Mouse (Mus musculus) embryonic facial prominence, embryonic 11.5 days (tissue): ENCODE results near the gene Clk2. TPM values are rescaled to one million over a fixed set of nuclear protein-coding genes. Genes with fewer than 3 reads are reported as not detected.

Experiments used
- ATAC-seq: fragments of 200-750 bp; cut with Nextera tagmentation; replicated peaks from 2 replicates; pipeline ENCODE4 v1.8.0; 2017; ENCODE audit warnings: low read depth; ENCODE audit not compliant: insufficient number of reproducible peaks, low FRiP score, low TSS enrichment
- DNase-seq: peaks from one replicate; pipeline ENCODE4 v3.0.0-alpha.2; 2015; ENCODE audit warnings: low spot score
- H3K27ac ChIP-seq: fragments of 300-500 bp; sonication (generic); replicated peaks from 2 replicates; pipeline ENCODE4 v1.5.1; 2014; ENCODE audit warnings: mild to moderate bottlenecking, low read depth, low read length, control low read depth
- H3K27me3 ChIP-seq: fragments of 300-500 bp; sonication (generic); 2 replicates; pipeline ENCODE4 v1.6.1; 2014; ENCODE audit warnings: mild to moderate bottlenecking, low read length, moderate library complexity, mixed read lengths; ENCODE audit not compliant: control insufficient read depth, insufficient read depth
- H3K36me3 ChIP-seq: fragments of 300-500 bp; sonication (generic); replicated peaks from 2 replicates; pipeline ENCODE4 v1.6.1; 2014; ENCODE audit warnings: low read depth, mild to moderate bottlenecking, low read length, moderate library complexity, mixed read lengths; ENCODE audit not compliant: control insufficient read depth, insufficient read depth
- H3K4me1 ChIP-seq: fragments of 300-500 bp; sonication (generic); 2 replicates; pipeline ENCODE4 v1.6.1; 2014; ENCODE audit warnings: low read length, mixed read lengths; ENCODE audit not compliant: control insufficient read depth, insufficient read depth
- H3K4me2 ChIP-seq: fragments of 300-500 bp; sonication (generic); 2 replicates; pipeline ENCODE4 v1.6.1; 2014; ENCODE audit warnings: low read depth, mild to moderate bottlenecking, control low read depth, low read length, moderate library complexity
- H3K4me3 ChIP-seq: fragments of 300-500 bp; sonication (generic); 2 replicates; pipeline ENCODE4 v1.5.1; 2014; ENCODE audit warnings: low read depth, low read length, control low read depth
- H3K9ac ChIP-seq: fragments of 300-500 bp; sonication (generic); replicated peaks from 2 replicates; pipeline ENCODE4 v1.6.1; 2014; ENCODE audit warnings: mild to moderate bottlenecking, control low read depth, low read length
- H3K9me3 ChIP-seq: fragments of 300-500 bp; sonication (generic); replicated peaks from 2 replicates; pipeline ENCODE4 v1.6.1; 2016; ENCODE audit warnings: mild to moderate bottlenecking, low read length, inconsistent platforms, mixed read lengths; ENCODE audit not compliant: control insufficient read depth
- WGBS: fragments of 180-500 bp; shearing (Covaris S2); extraction: QIAGEN DNeasy Blood & Tissue Kit; methylation state at CpG from one replicate; pipeline ENCODE4 v1.1.7; 2014; 5-methylcytosine and 5-hydroxymethylcytosine counted together
- polyA plus RNA-seq: library from polyadenylated mRNA; unstranded; fragments of >200 nt; fragmentation: Nextera tagmentation; extraction: Ambion mirVana; gene quantifications from 2 replicates; pipeline ENCODE4 v1.2.1, GENCODE M21; 2014

Clk2 gene
- 28.2 and 28.5 TPM in 2 replicates for polyA plus RNA-seq

GRCm38 (mm10) chr3:89164506-89165267 lies at the start of gene Clk2:
TSS of gene Clk2 (plus strand) at chr3:89164795.
- H3K9me3 ChIP-seq = no peaks in the 10 kb centered on the region
- H3K27ac ChIP-seq = peak within 1 kb of the TSS; percentile 90
- peak within 1 kb of the TSS; percentile 93 for H3K9ac ChIP-seq
- ATAC-seq (peak; percentile 96), DNase-seq (peak; percentile 96)
- H3K36me3 ChIP-seq = peaks cover 14% of the 10 kb centered on the region
- no peaks in the 10 kb centered on the region; the same call in 1 of the 2 replicates for H3K27me3 ChIP-seq
- H3K4me3 ChIP-seq = peak within 1 kb of the TSS; percentile 78
- H3K4me2 ChIP-seq = peak within 1 kb of the TSS; percentile 63
- under 1% methylated on average over 67 of the region's 79 CpGs for WGBS
- H3K4me1 ChIP-seq = peaks cover 2% of the 10 kb centered on the region; the same call in 1 of the 2 replicates

- Histone ChIP-seq H3K9me3 (no peaks in the 10 kb centered on the region), H3K36me3 (no peaks in the 10 kb centered on the region), H3K27ac (no peak overlapping the region), H3K4me1 (no peaks in the 10 kb centered on the region), H3K4me3 (no peak overlapping the region), H3K9ac (no peak overlapping the region), H3K27me3 (no peaks in the 10 kb centered on the region), H3K4me2 (no peak overlapping the region)
- ATAC-seq (no peak), DNase-seq (peak; percentile 54)
- WGBS = 13% methylated on average over 2 of the region's 2 CpGs
Measured at GRCm38 (mm10) chr3:89115522-89115921, 49.1 kb upstream of the Clk2 start.

GRCm38 (mm10) chr3:89123313-89123712 lies 41.3 kb upstream of the Clk2 start:
- Histone ChIP-seq H3K27ac (no peak overlapping the region), H3K27me3 (no peaks in the 10 kb centered on the region), H3K4me1 (no peaks in the 10 kb centered on the region), H3K4me3 (no peak overlapping the region), H3K9me3 (no peaks in the 10 kb centered on the region), H3K4me2 (no peak overlapping the region), H3K9ac (no peak overlapping the region), H3K36me3 (no peaks in the 10 kb centered on the region)
- 73% methylated on average over 2 of the region's 2 CpGs for WGBS
- no peak for ATAC-seq
- no peak for DNase-seq

GRCm38 (mm10) chr3:89124241-89124640 lies 40.4 kb upstream of the Clk2 start:
- Histone ChIP-seq H3K27me3 (no peaks in the 10 kb centered on the region), H3K27ac (no peak overlapping the region), H3K4me3 (no peak overlapping the region), H3K36me3 (no peaks in the 10 kb centered on the region), H3K4me2 (no peak overlapping the region), H3K4me1 (no peaks in the 10 kb centered on the region), H3K9ac (no peak overlapping the region), H3K9me3 (no peaks in the 10 kb centered on the region)
- WGBS = 83% methylated on average over 3 of the region's 3 CpGs
- ATAC-seq = no peak
- no peak for DNase-seq

GRCm38 (mm10) chr3:89125981-89126380 lies 38.6 kb upstream of the Clk2 start:
- 92% methylated on average over 3 of the region's 3 CpGs for WGBS
- no peak overlapping the region for H3K4me2 ChIP-seq
- H3K36me3 ChIP-seq = no peaks in the 10 kb centered on the region
- H3K27me3 ChIP-seq = no peaks in the 10 kb centered on the region
- no peak overlapping the region for H3K27ac ChIP-seq
- no peak overlapping the region for H3K9ac ChIP-seq
- no peaks in the 10 kb centered on the region for H3K4me1 ChIP-seq
- ATAC-seq (no peak), DNase-seq (no peak)
- no peaks in the 10 kb centered on the region for H3K9me3 ChIP-seq
- H3K4me3 ChIP-seq = no peak overlapping the region

- DNase-seq = no peak
- H3K27ac ChIP-seq = no peak overlapping the region
- no peak overlapping the region for H3K4me2 ChIP-seq
- ATAC-seq = no peak
- H3K4me3 ChIP-seq = no peak overlapping the region
- H3K4me1 ChIP-seq = no peaks in the 10 kb centered on the region
- no peaks in the 10 kb centered on the region for H3K9me3 ChIP-seq
- H3K36me3 ChIP-seq = no peaks in the 10 kb centered on the region
- 83% methylated on average over 3 of the region's 3 CpGs for WGBS
- no peaks in the 10 kb centered on the region for H3K27me3 ChIP-seq
- no peak overlapping the region for H3K9ac ChIP-seq
Measured at GRCm38 (mm10) chr3:89129908-89130307, 34.7 kb upstream of the Clk2 start.

GRCm38 (mm10) chr3:89131816-89132215 lies 32.8 kb upstream of the Clk2 start:
- WGBS = 44% methylated on average over 4 of the region's 4 CpGs
- H3K4me3 ChIP-seq = peak overlapping the region; percentile 21
- DNase-seq = no peak
- H3K27ac ChIP-seq = no peak overlapping the region
- H3K4me1 ChIP-seq = no peaks in the 10 kb centered on the region
- no peaks in the 10 kb centered on the region for H3K27me3 ChIP-seq
- ATAC-seq = no peak
- H3K9me3 ChIP-seq = no peaks in the 10 kb centered on the region
- H3K4me2 ChIP-seq = peak overlapping the region; percentile 61; the same call in 1 of the 2 replicates
- no peaks in the 10 kb centered on the region for H3K36me3 ChIP-seq
- no peak overlapping the region; the same call in 1 of the 2 replicates for H3K9ac ChIP-seq

GRCm38 (mm10) chr3:89132285-89133062 lies 32.1 kb upstream of the Clk2 start:
- Histone ChIP-seq H3K9me3 (no peaks in the 10 kb centered on the region), H3K36me3 (no peaks in the 10 kb centered on the region), H3K27me3 (no peaks in the 10 kb centered on the region), H3K4me1 (no peaks in the 10 kb centered on the region), H3K4me3 (peak overlapping the region; percentile 21), H3K4me2 (peak overlapping the region; percentile 61), H3K27ac (no peak overlapping the region), H3K9ac (peak overlapping the region; percentile 53)
- no peak; the same call in 1 of the 2 replicates for ATAC-seq
- peak; percentile 41 for DNase-seq
- WGBS = 14% methylated on average over 30 of the region's 30 CpGs
